Mouse (Mus musculus): ENCODE data around the gene Rps11.

Rps11 gene

GRCm38 (mm10) chr7:45088597-45088996, 35.6 kb downstream of the Rps11 start:
- DNase-seq (ENCODE audit: low read depth, low spot score) = no peak

DNA sequence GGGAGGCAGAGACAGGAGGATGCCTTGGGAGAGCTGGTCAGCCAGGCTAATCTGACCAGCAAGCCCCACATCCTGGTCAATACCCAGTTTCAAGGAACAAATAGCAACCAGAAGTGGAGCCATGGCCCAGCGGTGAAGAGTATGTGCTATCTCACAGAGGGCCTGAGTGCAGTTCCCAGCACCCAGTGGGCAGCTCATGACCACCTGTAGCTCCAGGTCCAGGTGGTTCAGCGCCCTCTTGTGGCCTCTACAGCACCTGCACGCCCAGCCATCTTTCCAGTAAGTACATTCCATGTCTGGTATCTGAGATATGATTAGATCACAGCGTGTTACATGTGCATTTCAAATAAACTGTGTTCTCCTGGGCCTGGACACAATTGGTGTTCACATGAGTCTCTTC, 38.2 kb downstream of the Rps11 start:
- DNase-seq (ENCODE audit: low read depth, low spot score) = no peak

DNA sequence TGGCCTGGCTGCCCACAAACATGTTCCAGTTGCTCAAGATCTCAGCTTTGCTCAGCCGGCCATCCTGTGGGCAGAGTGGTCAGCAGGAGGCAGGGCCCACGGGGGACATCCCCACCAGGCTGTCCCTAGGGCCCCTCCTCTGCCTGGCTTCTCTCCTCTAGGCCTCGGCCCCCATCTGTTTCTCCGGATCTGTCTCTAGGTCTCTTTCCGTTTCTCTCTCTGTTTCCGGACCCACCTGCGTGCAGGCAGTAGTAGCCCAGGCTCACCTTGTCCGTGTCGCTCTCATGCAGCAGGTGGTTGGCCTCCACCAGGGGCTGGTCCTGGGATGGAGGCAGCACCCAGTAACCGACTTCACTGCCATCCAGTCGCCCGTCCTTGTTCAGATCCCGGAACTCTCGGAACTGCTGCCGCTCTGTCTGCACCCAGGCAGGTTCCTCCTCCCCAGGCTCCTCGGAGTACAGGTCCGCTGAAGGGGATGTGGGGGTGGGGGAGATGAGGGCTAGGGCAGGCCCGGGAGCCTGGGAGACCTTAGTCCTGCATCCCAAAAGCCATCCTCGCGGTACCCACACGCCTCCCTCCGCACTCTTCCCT, 40.8 kb downstream of the Rps11 start:
- DNase-seq (ENCODE audit: low read depth, low spot score) = no peak

DNA sequence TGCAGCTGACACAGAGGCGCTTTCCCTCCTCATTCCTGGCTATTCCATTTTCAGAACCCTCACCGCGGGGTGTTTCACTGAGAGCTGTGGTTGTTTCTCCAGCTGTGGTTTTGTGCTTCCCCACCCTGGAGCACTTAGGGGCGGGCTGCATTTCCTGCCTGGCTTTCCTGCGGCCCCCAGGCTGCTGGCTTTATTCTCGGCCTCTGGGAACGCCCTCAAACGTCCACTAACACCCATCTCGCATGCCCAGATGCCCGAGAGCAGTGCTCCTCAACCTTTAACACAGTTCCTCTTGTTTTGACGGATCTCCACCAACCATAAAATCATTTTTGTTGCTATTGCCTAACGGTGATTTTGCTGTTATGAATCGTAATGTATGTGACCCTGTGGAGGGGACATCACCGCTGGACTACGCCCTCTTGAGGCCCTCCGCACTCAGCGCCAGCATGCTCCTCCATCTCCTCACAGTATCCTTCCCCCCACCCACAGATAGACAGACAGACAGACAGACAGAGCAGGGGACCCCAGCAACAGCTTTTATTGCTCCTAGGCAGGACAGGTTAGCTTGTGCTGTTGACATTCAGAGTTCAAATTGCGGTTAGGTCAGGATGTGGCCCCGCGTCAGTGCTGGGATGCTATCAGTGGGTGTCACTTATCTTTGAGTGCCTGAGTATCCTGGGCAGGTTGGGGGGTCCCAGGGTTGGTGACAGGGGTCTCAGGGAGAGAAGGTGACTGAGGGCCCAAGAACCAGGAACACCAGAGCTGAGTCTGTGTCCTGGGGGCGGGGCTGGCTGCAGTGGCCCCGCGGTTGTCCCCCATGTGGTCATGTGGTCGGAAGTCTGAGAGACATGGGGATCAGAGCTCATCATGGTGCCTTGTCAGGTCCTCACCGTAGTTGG, 41.6 kb downstream of the Rps11 start:
- DNase-seq (ENCODE audit: low read depth, low spot score) = peak; percentile 24

GRCm38 (mm10) chr7:45081016-45081415, 43.2 kb downstream of the Rps11 start:
- no peak for DNase-seq (ENCODE audit: low read depth, low spot score)

- peak; percentile 92 for DNase-seq (ENCODE audit: low read depth, low spot score)
Observed at GRCm38 (mm10) chr7:45079856-45080255, 44.4 kb downstream of the Rps11 start.

GRCm38 (mm10) chr7:45078513-45078912, 45.7 kb downstream of the Rps11 start:
- peak; percentile 77 for DNase-seq (ENCODE audit: low read depth, low spot score)

- no peak for DNase-seq (ENCODE audit: low read depth, low spot score)
Observed at GRCm38 (mm10) chr7:45077829-45078228, 46.4 kb downstream of the Rps11 start.

GRCm38 (mm10) chr7:45077322-45077721, 46.9 kb downstream of the Rps11 start:
- DNase-seq (ENCODE audit: low read depth, low spot score) = no peak

- DNase-seq (ENCODE audit: low read depth, low spot score) = no peak
Observed at GRCm38 (mm10) chr7:45076501-45076900, 47.7 kb downstream of the Rps11 start.

- DNase-seq (ENCODE audit: low read depth, low spot score) = no peak
Observed at GRCm38 (mm10) chr7:45075405-45075804, 48.8 kb downstream of the Rps11 start.

DNA sequence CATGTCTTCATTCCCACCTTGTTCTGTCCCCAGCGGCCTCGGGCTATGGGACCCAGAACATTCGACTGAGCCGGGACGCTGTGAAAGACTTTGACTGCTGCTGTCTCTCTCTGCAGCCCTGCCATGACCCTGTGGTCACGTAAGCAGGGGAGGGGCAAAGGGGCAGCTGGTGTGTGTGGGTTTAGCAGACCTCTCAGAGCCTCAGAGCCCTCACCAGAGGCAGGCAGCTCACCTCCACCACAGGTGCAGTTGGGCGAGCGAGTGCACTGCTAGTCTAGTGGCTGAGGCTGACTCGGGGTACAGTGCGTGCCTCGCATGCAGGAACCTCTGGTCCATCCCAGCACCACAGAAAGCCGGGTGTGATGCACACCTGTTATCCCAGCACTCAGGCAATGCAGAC, 50.3 kb downstream of the Rps11 start:
- no peak for DNase-seq (ENCODE audit: low read depth, low spot score)

DNA sequence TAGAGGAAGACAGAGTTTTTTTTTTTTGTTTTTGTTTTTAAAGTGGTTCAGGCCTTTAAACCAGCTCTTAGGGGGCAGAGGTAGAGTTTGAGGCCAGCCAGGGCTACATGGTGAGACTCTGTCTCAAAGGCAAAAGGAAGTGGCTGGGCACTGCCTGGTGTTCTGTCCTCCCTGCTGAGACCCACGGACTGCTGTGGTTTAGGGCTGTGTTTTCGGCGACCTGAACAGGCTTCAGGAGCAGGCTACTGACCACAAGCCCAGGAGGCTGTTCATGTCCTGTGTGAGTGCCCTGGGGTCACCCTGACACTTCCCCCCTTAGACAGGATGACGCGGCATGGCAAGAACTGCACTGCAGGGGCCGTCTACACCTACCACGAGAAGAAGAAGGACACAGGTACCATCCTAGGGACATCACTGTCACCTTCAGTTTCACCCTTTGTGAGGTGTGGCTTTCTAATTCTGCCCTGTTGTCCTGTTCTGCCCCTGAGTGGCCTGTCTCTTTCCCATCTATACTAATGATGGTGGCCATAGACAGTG, 51.0 kb downstream of the Rps11 start:
- no peak for DNase-seq (ENCODE audit: low read depth, low spot score)
